Mouse (Mus musculus): ENCODE measurements around the gene Pigq. TPM values are rescaled to one million over a fixed set of nuclear protein-coding genes. Genes with fewer than 3 reads are reported as not detected.
A peak's percentile ranks its signal among the peaks of the same experiment; 100 is the strongest.

Pigq gene
- total and polyA plus RNA-seq, 2 experiments, result 11.5 to 52.5 TPM

GRCm38 (mm10) chr17:25919144-25919785, 25.5 kb downstream of the Pigq start, which contains the start of gene Rab40c:
Gene Rab40c (minus strand): TSS chr17:25919727.
- TF ChIP-seq POLR2A (IDR thresholded peaks at IDR 0.05; ENCODE audit: extremely low read depth, insufficient read depth, low read length), result 0 out of 2 replicates have a peak, but pooled peaks have one; percentile 14
- no peak for TF ChIP-seq CTCF (IDR thresholded peaks at IDR 0.05; ENCODE audit: low read depth, low read length)
- under 1% methylated on average over 77 of the region's 78 CpGs for WGBS
- Histone ChIP-seq H3K4me3 (ENCODE audit: insufficient read depth, low read depth, low read length) (peak within 1 kb of the TSS; percentile 98), H3K9ac (ENCODE audit: low read depth, low read length) (peak within 1 kb of the TSS; percentile 85), H3K27me3 (ENCODE audit: control insufficient read depth, insufficient read depth, low read length) (no peaks in the 10 kb centered on the region), H3K4me1 (ENCODE audit: control insufficient read depth, insufficient read depth, low read length) (peaks cover 17% of the 10 kb centered on the region), H3K27ac (replicated peaks; ENCODE audit: insufficient read depth, low read depth, low read length) (peak within 1 kb of the TSS; percentile 89), H3K36me3 (ENCODE audit: control insufficient read depth, insufficient read depth, low read length) (no peaks in the 10 kb centered on the region), H3K79me2 (ENCODE audit: control insufficient read depth, insufficient read depth, low read length) (peaks cover 25% of the 10 kb centered on the region)
- peak; percentile 24 for DNase-seq (ENCODE audit: extremely low read depth, low read depth, low spot score)

- Histone ChIP-seq H3K27me3 (ENCODE audit: control insufficient read depth, insufficient read depth, low read length) (no peaks in the 10 kb centered on the region), H3K36me3 (ENCODE audit: control insufficient read depth, insufficient read depth, low read length) (no peaks in the 10 kb centered on the region), H3K4me3 (ENCODE audit: insufficient read depth, low read depth, low read length) (peak overlapping the region; percentile 98), H3K4me1 (ENCODE audit: control insufficient read depth, insufficient read depth, low read length) (peaks cover 26% of the 10 kb centered on the region), H3K79me2 (ENCODE audit: control insufficient read depth, insufficient read depth, low read length) (peaks cover 29% of the 10 kb centered on the region), H3K9ac (ENCODE audit: low read depth, low read length) (peak overlapping the region; percentile 85), H3K27ac (replicated peaks; ENCODE audit: insufficient read depth, low read depth, low read length) (no peak overlapping the region)
- no peak for DNase-seq (ENCODE audit: extremely low read depth, low read depth, low spot score)
- no peak for TF ChIP-seq CTCF (IDR thresholded peaks at IDR 0.05; ENCODE audit: low read depth, low read length)
- no peak for TF ChIP-seq POLR2A (IDR thresholded peaks at IDR 0.05; ENCODE audit: extremely low read depth, insufficient read depth, low read length)
- WGBS, result 82% methylated on average over 9 of the region's 9 CpGs
These were observed 26.5 kb downstream of the Pigq start for GRCm38 (mm10) chr17:25918037-25918750.

GRCm38 (mm10) chr17:25916931-25917647, 27.6 kb downstream of the Pigq start:
- Histone ChIP-seq H3K27ac (replicated peaks; ENCODE audit: insufficient read depth, low read depth, low read length) (no peak overlapping the region), H3K36me3 (ENCODE audit: control insufficient read depth, insufficient read depth, low read length) (no peaks in the 10 kb centered on the region), H3K9ac (ENCODE audit: low read depth, low read length) (no peak overlapping the region), H3K4me1 (ENCODE audit: control insufficient read depth, insufficient read depth, low read length) (peaks cover 27% of the 10 kb centered on the region), H3K27me3 (ENCODE audit: control insufficient read depth, insufficient read depth, low read length) (no peaks in the 10 kb centered on the region), H3K4me3 (ENCODE audit: insufficient read depth, low read depth, low read length) (no peak overlapping the region), H3K79me2 (ENCODE audit: control insufficient read depth, insufficient read depth, low read length) (peaks cover 29% of the 10 kb centered on the region)
- 45% methylated on average over 8 of the region's 8 CpGs for WGBS
- TF ChIP-seq POLR2A (IDR thresholded peaks at IDR 0.05; ENCODE audit: extremely low read depth, insufficient read depth, low read length) (no peak), CTCF (IDR thresholded peaks at IDR 0.05; ENCODE audit: low read depth, low read length) (no peak)
- no peak for DNase-seq (ENCODE audit: extremely low read depth, low read depth, low spot score)

GRCm38 (mm10) chr17:25914295-25914694, 30.4 kb downstream of the Pigq start:
- H3K36me3 ChIP-seq (ENCODE audit: control insufficient read depth, insufficient read depth, low read length), result no peaks in the 10 kb centered on the region
- no peak overlapping the region for H3K4me3 ChIP-seq (ENCODE audit: insufficient read depth, low read depth, low read length)
- H3K9ac ChIP-seq (ENCODE audit: low read depth, low read length), result no peak overlapping the region
- peaks cover 42% of the 10 kb centered on the region for H3K79me2 ChIP-seq (ENCODE audit: control insufficient read depth, insufficient read depth, low read length)
- 26% methylated on average over 4 of the region's 4 CpGs for WGBS
- DNase-seq (ENCODE audit: extremely low read depth, low read depth, low spot score), result no peak
- H3K27ac ChIP-seq (replicated peaks; ENCODE audit: insufficient read depth, low read depth, low read length), result peak overlapping the region; percentile 11
- H3K4me1 ChIP-seq (ENCODE audit: control insufficient read depth, insufficient read depth, low read length), result peaks cover 30% of the 10 kb centered on the region
- no peak for TF ChIP-seq POLR2A (IDR thresholded peaks at IDR 0.05; ENCODE audit: extremely low read depth, insufficient read depth, low read length)
- TF ChIP-seq CTCF (IDR thresholded peaks at IDR 0.05; ENCODE audit: low read depth, low read length), result no peak
- no peaks in the 10 kb centered on the region for H3K27me3 ChIP-seq (ENCODE audit: control insufficient read depth, insufficient read depth, low read length)

- peaks cover 30% of the 10 kb centered on the region for H3K4me1 ChIP-seq (ENCODE audit: control insufficient read depth, insufficient read depth, low read length)
These were observed 30.9 kb downstream of the Pigq start for GRCm38 (mm10) chr17:25913877-25914275.

More at GRCm38 (mm10) chr17:25913877-25914275, 30.9 kb downstream of the Pigq start:
- Histone ChIP-seq H3K9ac (ENCODE audit: low read depth, low read length) (no peak overlapping the region), H3K4me3 (ENCODE audit: insufficient read depth, low read depth, low read length) (no peak overlapping the region), H3K79me2 (ENCODE audit: control insufficient read depth, insufficient read depth, low read length) (peaks cover 40% of the 10 kb centered on the region), H3K36me3 (ENCODE audit: control insufficient read depth, insufficient read depth, low read length) (no peaks in the 10 kb centered on the region), H3K27me3 (ENCODE audit: control insufficient read depth, insufficient read depth, low read length) (no peaks in the 10 kb centered on the region), H3K27ac (replicated peaks; ENCODE audit: insufficient read depth, low read depth, low read length) (peak overlapping the region; percentile 56)
- TF ChIP-seq POLR2A (IDR thresholded peaks at IDR 0.05; ENCODE audit: extremely low read depth, insufficient read depth, low read length) (no peak), CTCF (IDR thresholded peaks at IDR 0.05; ENCODE audit: low read depth, low read length) (no peak)
- no peak for DNase-seq (ENCODE audit: extremely low read depth, low read depth, low spot score)
- 45% methylated on average over 1 of the region's 1 CpGs for WGBS

Data from liver, adult 2 months (tissue).